Mouse (Mus musculus) left cerebral cortex, adult 11 months (tissue): ENCODE results near the gene Mid1.
"Not testable (repeated sequence)": the region's sequence is repeated elsewhere in the genome, so short reads cannot be mapped to it uniquely, and the experiment has no call there.

Source experiments
- DNase-seq: peaks from one replicate; pipeline ENCODE4 v3.0.0; 2022; ENCODE audit warnings: low spot score

The Mid1 gene

DNA sequence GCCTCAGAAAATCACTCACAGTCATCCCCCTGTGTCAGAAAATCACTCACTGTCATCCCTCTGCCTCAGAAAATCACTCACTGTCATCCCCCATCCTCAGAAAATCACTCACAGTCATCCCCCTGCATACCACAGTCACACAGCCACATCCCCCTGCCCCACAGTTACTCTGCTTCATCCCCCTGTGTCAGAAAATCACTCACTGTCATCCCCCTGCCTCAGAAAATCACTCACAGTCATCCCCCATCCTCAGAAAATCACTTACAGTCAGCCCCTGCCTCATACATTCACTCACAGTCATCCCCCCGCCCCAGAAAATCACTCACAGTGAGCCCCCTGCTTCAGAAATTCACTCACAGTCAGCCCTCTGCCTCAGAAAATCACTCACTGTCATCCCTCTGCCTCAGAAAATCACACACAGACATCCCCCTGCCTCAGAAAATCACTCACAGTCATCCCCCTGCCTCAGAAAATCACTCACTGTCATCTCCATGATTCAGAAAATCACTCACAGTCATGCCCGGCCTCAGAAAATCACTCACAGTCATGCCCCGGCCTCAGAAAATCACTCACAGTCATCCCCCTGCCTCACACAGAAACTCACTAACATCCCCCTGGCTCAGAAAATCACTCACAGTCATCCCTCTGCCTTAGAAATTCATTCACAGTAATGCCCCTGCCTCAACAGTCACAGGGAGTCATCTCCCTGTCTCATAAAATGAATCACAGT, 315.1 kb downstream of the Mid1 start:
- not testable (repeated sequence) for DNase-seq

DNA sequence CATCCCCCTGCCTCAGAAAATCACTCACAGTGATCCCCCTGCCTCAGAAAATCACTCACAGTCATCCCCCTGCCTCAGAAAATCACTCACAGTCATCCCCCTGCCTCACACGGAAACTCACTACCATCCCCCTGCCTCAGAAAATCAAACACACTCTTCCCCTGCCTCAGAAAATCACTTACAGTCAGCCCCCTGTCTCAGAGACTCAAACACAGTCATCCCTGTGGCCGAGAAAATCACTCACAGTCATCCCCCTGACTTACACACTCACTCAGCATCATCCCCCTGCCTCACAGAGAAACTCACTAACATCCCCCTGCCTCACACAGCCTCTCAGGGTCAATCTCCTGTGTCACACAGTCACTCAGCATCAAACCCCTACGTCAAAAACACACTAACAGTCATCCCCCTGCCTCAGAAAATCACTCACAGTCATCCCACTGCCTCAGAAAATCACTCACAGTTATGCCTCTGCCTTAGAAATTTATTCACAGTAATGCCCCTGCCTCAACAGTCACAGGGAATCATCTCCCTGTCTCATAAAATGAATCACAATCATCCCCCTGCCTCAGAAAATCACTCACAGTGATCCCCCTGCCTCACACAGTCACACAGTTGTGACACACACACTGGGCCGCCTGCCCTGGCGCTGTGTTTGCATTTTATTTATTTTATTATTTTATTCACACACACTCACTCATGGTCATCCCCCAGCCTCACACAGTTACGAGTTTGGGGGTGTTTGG, 315.8 kb downstream of the Mid1 start:
- not testable (repeated sequence) for DNase-seq

DNA sequence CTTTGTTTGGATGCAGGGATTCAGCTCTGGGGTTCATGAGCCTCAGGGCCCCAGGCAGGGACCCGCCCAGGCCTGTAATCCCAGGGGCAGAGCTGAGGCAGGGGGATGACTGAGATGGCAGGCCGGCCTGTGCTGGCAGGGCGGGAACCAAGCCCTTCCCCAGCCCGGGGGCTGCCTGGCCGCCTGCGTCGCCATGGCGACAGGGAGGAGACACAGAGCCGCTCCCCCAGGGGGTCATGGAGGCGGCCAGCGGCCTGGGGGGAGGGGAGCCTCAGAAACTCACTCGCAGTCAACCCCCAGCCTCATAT, 316.3 kb downstream of the Mid1 start:
- not testable (repeated sequence) for DNase-seq

DNA sequence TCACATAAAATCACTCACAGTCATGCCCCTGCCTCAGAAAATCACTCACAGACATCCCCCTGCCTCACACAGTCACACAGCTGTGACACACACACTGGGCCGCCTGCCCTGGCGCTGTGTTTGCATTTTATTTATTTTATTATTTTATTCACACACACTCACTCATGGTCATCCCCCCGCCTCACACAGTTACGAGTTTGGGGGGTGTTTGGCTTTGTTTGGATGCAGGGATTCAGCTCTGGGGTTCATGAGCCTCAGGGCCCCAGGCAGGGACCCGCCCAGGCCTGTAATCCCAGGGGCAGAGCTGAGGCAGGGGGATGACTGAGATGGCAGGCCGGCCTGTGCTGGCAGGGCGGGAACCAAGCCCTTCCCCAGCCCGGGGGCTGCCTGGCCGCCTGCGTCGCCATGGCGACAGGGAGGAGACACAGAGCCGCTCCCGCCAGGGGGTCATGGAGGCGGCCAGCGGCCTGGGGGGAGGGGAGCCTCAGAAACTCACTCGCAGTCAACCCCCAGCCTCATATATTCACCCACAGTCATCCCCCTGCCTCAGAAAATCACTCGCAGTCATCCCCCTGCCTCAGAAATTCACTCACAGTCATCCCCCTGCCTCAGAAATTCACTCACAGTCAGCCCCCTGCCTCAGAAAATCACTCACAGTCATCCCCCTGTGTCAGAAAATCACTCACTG, 317.7 kb downstream of the Mid1 start:
- DNase-seq: not testable (repeated sequence)

DNA sequence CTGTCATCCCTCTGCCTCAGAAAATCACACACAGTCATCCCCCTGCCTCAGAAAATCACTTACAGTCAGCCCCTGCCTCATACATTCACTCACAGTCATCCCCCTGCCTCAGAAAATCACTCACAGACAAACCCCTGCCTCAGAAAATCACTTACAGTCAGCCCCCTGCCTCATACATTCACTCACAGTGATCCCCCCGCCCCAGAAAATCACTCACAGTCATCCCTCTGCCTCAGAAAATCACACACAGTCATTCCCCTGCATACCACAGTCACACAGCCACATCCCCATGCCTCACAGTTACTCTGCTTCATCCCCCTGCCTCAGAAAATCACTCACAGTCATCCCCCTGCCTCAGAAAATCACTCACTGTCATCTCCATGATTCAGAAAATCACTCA, 318.5 kb downstream of the Mid1 start:
- DNase-seq: not testable (repeated sequence)

DNA sequence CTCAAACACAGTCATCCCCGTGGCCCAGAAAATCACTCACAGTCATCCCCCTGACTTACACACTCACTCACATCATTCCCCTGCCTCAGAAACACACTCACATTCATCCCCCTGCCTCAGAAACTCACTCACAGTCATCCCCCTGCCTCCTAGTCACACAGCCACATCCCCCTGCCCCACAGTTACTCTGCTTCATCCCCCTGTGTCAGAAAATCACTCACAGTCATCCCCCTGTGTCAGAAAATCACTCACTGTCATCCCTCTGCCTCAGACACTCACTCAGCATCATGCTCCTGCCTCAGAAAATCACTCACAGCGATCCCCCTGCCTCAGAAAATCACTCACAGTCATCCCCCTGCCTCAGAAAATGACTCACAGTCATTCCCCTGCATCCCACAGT, 319.2 kb downstream of the Mid1 start:
- not testable (repeated sequence) for DNase-seq

DNA sequence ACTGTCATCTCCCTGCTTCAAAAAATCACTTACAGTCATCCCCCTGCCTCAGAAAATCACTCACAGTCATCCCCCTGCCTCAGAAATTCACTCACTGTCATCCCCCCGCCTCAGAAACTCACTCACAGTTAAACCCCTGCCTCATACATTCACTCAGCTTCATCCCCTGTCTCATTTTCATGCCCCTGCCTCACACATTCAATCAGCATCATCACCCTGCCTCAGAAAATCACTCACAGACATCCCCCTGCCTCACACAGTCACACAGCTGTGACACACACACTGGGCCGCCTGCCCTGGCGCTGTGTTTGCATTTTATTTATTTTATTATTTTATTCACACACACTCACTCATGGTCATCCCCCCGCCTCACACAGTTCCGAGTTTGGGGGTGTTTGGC, 319.8 kb downstream of the Mid1 start:
- not testable (repeated sequence) for DNase-seq

DNA sequence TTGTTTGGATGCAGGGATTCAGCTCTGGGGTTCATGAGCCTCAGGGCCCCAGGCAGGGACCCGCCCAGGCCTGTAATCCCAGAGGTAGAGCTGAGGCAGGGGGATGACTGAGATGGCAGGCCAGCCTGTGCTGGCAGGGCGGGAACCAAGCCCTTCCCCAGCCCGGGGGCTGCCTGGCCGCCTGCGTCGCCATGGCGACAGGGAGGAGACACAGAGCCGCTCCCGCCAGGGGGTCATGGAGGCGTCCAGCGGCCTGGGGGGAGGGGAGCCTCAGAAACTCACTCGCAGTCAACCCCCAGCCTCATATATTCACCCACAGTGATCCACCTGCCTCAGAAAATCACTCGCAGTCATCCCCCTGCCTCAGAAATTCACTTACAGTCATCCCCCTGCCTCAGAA, 320.2 kb downstream of the Mid1 start:
- not testable (repeated sequence) for DNase-seq

DNA sequence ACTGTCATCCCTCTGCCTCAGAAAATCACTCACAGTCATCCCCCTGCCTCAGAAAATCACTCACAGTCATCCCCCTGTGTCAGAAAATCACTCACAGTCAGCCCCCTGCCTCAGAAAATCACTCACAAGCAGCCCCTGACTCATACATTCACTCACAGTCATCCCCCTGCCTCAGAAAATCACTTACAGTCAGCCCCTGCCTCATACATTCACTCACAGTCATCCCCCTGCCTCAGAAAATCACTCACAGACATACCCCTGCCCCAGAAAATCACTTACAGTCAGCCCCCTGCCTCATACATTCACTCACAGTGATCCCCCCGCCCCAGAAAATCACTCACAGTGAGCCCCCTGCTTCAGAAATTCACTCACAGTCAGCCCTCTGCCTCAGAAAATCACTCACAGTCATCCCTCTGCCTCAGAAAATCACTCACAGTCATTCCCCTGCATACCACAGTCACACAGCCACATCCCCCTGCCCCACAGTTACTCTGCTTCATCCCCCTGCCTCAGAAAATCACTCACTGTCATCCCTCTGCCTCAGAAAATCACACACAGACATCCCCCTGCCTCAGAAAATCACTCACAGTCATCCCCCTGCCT, 320.8 kb downstream of the Mid1 start:
- not testable (repeated sequence) for DNase-seq

DNA sequence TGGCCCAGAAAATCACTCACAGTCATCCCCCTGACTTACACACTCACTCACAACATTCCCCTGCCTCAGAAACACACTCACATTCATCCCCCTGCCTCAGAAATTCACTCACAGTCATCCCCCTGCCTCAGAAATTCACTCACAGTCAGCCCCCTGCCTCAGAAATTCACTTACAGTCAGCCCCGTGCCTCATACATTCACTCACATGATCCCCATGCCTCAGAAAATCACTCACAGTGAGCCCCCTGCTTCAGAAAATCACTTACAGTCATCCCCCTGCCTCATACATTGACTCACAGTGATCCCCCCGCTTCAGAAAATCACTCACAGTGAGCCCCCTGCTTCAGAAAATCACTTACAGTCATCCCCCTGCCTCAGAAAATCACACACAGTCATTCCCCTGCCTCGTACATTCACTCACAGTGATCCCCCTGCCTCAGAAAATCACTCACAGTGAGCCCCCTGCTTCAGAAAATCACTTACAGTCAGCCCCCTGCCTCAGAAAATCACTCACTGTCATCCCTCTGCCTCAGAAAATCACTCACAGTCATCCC, 321.8 kb downstream of the Mid1 start:
- DNase-seq: not testable (repeated sequence)

DNA sequence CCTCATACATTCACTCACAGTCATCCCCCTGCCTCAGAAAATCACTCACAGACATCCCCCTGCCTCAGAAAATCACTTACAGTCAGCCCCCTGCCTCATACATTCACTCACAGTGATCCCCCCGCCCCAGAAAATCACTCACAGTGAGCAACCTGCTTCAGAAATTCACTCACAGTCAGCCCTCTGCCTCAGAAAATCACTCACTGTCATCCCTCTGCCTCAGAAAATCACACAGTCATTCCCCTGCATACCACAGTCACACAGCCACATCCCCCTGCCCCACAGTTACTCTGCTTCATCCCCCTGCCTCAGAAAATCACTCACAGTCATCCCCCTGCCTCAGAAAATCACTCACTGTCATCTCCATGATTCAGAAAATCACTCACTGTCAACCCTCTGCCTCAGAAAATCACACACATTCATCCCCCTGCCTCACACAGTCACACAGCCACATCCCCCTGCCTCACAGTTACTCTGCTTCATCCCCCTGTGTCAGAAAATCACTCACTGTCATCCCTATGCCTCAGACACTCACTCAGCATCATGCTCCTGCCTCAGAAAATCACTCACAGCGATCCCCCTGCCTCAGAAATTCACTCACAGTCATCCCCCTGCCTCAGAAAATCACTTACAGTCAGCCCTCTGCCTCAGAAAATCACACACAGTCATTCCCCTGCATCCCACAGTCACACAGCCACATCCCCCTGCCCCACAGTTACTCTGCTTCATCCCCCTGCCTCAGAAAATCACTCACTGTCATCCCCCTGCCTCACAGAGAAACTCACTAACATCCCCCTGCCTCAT, 322.6 kb downstream of the Mid1 start:
- DNase-seq: not testable (repeated sequence)

DNA sequence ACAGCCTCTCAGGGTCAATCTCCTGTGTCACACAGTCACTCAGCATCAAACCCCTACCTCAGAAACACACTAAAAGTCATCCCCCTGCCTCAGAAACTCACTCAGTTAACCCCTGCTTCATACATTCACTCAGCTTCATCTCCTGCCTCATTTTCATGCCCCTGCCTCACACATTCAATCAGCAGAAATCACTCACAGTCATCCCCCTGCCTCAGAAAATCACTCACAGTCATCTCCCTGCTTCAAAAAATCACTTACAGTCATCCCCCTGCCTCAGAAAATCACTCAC, 323.1 kb downstream of the Mid1 start:
- not testable (repeated sequence) for DNase-seq

DNA sequence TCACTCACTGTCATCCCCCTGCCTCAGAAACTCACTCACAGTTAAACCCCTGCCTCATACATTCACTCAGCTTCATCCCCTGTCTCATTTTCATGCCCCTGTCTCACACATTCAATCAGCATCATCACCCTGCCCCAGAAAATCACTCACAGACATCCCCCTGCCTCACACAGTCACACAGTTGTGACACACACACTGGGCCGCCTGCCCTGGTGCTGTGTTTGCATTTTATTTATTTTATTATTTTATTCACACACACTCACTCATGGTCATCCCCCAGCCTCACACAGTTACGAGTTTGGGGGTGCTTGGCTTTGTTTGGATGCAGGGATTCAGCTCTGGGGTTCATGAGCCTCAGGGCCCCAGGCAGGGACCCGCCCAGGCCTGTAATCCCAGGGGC, 323.6 kb downstream of the Mid1 start:
- DNase-seq: not testable (repeated sequence)

DNA sequence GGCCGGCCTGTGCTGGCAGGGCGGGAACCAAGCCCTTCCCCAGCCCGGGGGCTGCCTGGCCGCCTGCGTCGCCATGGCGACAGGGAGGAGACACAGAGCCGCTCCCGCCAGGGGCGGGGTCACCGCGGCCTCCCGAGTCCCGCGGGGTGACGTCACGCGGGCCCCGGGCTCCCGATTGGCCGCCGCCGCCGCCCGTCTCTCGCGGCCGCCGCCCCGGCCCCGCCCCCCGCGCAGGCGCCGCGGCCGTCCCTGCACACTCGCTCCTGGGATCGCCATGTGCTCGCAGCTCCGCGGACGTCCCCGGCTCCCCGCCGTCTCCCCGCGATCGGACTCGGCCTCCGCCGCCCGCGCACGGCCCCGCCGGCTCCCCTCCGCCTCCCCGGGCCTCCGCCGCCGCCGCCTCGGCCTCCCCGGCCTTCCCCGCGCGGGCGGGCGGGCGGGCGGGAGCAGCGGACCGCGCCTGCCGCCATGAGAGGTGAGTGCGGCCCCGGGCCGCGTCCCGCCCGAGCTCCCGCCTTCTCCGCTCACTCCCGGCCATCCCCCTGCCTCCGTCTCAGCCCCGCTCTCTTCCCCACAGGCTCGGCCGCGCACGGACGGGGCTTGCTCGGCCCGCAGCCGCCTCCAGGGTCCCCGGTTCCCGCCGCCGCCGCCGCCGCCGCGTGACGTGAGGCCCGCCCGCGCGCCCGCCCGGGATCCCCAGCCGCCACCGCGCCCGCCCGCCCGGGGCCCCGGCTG, 324.2 kb downstream of the Mid1 start, which contains the start of gene Gm21887:
Gene Gm21887 (plus strand): TSS at position 644 of the 735 bp plus-strand sequence.
- peak; percentile 95 for DNase-seq

DNA sequence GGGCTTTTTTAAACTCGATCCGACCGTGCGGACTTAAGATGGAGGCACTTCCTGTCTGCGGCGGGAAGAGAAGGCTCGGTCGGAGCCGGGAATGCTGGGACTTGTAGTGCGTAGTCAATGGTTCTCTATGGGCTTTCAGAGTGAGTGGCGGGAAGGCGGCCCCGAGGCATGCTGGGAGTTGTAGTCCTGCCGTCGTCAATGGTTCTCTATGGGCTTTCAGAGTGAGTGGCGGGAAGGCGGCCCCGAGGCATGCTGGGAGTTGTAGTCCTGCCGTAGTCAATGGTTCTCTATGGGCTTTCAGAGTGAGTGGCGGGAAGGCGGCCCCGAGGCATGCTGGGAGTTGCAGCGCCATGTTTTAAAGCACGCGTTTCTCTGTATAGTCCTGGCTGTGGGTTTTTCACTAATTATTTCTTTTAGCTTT, 324.8 kb downstream of the Mid1 start:
- DNase-seq: peak; percentile 100

DNA sequence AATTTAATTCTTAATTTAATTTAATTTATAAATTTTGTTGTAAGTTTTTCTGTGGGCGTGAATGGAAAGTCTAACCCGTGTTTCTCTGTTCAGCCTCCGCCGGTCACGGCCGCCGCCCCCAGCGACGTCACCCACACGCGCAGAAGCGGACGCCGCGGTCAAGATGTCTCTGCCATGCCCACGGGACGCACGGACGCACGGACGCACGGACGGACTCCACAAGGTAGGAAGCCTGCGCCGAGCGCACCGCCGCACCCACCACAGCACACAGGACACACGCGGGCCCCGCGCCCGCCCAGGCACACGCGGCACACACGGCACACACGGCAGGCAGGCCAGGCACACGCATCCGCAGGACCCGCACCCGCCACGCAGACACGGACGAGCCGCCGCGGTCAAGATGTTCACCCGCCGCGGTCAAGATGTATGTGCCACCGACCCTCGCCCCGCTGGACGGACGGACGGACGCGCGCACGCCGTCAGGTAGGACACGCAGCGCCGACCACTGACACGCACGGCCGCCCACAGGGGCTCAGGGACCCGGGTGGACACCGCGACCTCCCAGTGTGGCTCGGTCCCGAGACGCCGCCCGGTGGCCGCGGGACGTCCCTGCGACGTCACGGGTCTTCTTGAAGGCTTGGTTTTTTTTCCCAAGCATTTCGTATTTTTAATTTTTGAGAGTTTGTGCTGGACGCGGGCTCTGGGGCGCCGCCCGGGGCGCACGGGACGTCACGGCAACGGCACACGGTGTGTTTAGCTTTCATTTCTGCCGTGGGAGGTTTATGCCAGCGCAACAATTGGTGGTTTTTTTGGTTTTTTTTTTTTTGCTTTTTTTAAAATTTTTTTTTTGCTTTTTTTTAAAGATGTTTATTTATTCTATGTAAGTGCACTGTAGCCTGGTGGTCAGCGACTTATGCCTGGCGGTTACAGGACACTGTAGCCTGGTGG, 325.9 kb downstream of the Mid1 start:
- not testable (repeated sequence) for DNase-seq

DNA sequence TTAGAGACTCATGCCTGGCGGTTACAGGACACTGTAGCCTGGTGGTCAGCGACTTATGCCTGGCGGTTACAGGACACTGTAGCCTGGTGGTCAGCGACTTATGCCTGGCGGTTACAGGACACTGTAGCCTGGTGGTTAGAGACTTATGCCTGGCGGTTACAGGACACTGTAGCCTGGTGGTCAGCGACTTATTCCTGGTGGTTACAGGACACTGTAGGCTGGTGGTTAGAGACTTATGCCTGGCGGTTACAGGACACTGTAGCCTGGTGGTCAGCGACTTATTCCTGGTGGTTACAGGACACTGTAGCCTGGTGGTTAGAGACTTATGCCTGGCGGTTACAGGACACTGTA, 326.5 kb downstream of the Mid1 start:
- not testable (repeated sequence) for DNase-seq

DNA sequence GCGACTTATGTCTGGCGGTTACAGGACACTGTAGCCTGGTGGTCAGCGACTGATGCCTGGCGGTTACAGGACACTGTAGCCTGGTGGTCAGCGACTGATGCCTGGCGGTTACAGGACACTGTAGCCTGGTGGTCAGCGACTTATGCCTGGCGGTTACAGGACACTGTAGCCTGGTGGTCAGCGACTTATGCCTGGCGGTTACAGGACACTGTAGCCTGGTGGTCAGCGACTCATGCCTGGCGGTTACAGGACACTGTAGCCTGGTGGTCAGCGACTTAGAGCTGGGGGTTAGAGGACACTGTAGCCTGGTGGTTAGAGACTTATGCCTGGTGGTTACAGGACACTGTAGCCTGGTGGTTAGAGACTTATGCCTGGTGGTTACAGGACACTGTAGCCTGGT, 328.4 kb downstream of the Mid1 start:
- not testable (repeated sequence) for DNase-seq

DNA sequence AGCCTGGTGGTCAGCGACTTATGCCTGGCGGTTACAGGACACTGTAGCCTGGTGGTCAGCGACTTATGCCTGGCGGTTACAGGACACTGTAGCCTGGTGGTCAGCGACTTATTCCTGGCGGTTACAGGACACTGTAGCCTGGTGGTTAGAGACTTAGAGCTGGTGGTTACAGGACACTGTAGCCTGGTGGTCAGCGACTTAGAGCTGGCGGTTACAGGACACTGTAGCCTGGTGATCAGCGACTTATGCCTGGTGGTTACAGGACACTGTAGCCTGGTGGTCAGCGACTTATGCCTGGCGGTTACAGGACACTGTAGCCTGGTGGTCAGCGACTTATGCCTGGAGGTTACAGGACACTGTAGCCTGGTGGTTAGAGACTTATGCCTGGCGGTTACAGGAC, 329.0 kb downstream of the Mid1 start:
- not testable (repeated sequence) for DNase-seq

DNA sequence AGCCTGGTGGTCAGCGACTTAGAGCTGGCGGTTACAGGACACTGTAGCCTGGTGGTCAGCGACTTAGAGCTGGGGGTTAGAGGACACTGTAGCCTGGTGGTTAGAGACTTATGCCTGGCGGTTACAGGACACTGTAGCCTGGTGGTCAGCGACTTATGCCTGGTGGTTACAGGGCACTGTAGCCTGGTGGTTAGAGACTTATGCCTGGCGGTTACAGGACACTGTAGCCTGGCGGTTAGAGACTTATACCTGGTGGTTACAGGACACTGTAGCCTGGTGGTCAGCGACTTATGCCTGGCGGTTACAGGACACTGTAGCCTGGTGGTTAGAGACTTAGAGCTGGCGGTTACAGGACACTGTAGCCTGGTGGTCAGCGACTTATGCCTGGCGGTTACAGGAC, 330.9 kb downstream of the Mid1 start:
- DNase-seq: not testable (repeated sequence)
